Mouse (Mus musculus) yolk sac, embryonic 10.5 days (tissue): ENCODE measurements around the gene Wdr90.
"Not testable (repeated sequence)": the region's sequence is repeated elsewhere in the genome, so short reads cannot be mapped to it uniquely, and the experiment has no call there.

Experiments used
- DNase-seq: peaks from one replicate; pipeline ENCODE4 v3.0.0-alpha.2; 2017; ENCODE audit warnings: low spot score

The Wdr90 gene

GRCm38 (mm10) chr17:25830200-25830753 lies 31.0 kb downstream of the Wdr90 start:
- DNase-seq: no peak

DNA sequence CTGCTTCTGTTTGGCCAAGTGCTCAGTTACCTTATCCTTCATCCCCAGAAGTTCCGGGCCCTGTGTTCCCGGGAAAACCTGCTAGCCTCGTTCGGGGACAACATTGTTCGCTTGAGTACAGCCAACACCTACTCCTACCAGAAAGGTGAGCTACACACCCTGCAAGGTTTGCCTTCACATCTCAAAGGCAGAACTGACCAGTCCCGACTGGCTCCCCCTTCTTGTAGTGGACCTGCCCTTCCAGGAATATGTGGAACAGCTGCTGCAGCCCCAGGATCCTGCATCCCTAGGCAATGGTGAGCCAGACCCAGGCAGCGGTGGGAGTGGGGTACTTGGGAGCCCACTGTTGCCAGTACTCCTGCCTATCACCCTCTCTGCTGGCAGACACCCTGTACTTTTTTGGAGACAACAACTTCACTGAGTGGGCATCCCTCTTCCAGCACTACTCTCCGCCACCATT lies 31.7 kb downstream of the Wdr90 start:
- no peak for DNase-seq

GRCm38 (mm10) chr17:25828712-25829557 lies 32.4 kb downstream of the Wdr90 start, which contains the start of gene Jmjd8:
TSS of gene Jmjd8 (plus strand) at chr17:25828867.
- peak; percentile 90 for DNase-seq

DNA sequence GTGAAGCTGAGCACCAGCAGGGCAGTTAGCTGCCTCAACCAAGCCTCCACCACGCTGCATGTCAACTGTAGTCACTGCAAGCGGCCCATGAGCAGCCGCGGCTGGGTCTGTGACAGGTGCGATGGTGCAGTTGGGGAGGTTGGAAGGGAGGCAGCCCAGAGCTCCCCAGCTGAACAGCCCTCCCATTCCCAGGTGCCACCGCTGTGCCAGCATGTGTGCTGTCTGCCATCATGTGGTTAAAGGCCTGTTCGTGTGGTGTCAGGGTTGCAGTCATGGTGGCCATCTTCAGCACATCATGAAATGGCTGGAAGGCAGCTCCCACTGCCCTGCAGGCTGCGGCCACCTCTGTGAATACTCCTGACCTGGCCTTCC lies 33.1 kb downstream of the Wdr90 start:
- no peak for DNase-seq

GRCm38 (mm10) chr17:25827546-25828222 lies 33.6 kb downstream of the Wdr90 start:
- no peak for DNase-seq

GRCm38 (mm10) chr17:25827011-25827410 lies 34.3 kb downstream of the Wdr90 start:
- no peak for DNase-seq

DNA sequence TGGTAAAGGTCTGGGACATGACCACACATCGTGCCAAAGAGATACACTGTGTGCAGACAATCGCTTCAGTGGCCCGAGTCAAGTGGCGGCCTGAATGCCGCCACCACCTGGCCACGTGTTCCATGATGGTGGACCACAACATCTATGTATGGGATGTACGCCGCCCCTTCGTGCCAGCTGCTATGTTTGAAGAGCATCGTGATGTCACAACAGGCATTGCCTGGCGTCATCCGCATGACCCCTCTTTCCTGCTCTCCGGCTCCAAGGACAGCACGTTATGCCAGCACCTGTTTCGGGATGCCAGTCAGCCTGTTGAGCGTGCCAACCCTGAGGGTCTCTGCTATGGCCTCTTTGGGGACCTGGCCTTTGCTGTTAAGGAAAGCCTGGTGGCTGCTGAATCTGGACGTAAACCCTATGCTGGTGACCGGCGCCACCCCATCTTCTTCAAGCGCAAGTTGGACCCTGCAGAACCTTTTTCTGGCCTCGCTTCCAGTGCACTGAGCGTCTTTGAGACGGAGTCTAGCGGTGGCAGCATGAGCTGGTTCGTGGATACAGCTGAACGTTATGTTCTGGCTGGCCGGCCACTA lies 35.2 kb downstream of the Wdr90 start:
- no peak for DNase-seq

GRCm38 (mm10) chr17:25825311-25825710 lies 36.0 kb downstream of the Wdr90 start:
- no peak for DNase-seq

GRCm38 (mm10) chr17:25824362-25825142 lies 36.7 kb downstream of the Wdr90 start:
- no peak for DNase-seq

GRCm38 (mm10) chr17:25823452-25823851 lies 37.8 kb downstream of the Wdr90 start, which contains the start of gene Wdr24:
TSS of gene Wdr24 (plus strand) at chr17:25823627.
- DNase-seq: peak; percentile 82

GRCm38 (mm10) chr17:25818851-25819780 lies 42.2 kb downstream of the Wdr90 start:
- peak; percentile 26 for DNase-seq

DNA sequence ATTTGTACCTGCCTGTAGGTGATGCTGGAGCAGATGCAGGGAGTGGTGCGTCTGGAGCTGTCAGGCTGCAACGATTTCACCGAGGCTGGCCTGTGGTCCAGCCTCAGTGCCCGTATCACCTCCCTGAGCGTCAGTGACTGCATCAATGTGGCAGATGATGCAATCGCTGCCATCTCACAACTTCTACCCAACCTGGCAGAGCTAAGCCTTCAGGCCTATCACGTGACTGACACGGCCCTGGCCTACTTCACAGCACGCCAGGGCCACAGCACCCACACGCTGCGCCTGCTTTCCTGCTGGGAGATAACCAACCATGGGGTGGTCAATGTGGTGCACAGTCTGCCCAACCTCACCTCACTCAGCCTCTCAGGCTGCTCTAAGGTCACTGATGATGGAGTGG lies 43.6 kb downstream of the Wdr90 start:
- DNase-seq: no peak

DNA sequence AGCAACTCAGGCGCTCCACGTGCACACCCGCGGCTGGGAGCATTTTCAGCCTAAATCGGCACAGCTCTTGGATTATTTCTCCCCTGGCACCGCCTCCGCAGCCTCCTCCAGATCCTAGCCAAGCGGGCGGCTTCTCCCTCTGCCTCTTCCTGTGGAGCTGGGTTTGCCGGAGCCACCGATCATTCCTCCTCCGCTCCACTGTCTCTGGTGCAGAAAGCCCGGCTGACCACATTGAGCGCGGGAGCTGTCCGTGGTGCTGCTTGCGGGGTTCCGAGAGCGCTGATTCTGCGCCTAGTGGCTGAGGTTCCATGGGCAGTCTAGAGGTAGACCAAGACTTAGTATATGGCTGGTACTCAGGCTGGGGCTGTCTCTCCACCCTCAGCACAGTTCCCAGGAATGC lies 47.8 kb downstream of the Wdr90 start:
- peak; percentile 81 for DNase-seq

DNA sequence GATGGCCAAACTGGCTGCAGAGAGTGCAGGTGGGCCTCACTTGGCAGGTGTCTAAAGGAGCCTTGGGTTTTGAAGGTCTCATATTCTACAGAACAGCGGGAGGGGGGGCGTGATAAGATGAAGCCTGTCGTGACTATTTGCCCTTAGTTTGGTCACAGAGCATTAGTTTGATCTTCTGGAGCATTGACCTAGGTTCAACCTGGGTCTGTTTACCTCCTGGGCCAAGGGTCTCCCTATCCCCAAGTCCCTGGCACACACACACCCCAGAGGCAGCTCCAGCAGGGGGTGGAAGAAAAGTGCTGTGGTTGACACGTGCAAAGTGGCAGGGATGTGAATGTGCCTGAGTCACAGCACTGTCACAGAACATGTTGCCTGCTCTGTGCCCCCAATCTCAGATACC lies 50.4 kb downstream of the Wdr90 start:
- no peak for DNase-seq

- no peak for DNase-seq
Measured at GRCm38 (mm10) chr17:25809606-25810340, 51.5 kb downstream of the Wdr90 start.

- peak; percentile 62 for DNase-seq
Measured at GRCm38 (mm10) chr17:25808789-25809605, 52.3 kb downstream of the Wdr90 start, which contains the start of gene Fbxl16. TSS of gene Fbxl16 (plus strand) at chr17:25809085.

DNA sequence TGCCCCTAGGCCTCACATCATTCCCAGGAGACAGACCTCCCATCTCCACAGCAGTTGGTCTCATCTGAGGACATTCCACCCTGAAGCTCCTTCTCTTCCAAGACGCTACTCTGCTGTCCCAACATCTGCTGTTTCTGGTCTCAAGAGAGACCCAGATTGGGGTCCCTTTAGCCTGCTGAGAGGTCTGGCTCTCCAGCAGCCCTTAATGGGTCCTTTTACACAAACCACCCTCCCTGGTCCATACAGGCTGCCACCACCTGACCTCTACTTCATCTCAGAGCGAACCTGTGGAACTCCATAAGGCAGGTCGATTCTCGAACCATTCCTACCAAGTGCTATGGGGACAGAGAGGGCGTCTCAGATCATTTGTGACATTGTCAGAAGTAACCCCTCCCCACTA lies 53.3 kb downstream of the Wdr90 start:
- no peak for DNase-seq

DNA sequence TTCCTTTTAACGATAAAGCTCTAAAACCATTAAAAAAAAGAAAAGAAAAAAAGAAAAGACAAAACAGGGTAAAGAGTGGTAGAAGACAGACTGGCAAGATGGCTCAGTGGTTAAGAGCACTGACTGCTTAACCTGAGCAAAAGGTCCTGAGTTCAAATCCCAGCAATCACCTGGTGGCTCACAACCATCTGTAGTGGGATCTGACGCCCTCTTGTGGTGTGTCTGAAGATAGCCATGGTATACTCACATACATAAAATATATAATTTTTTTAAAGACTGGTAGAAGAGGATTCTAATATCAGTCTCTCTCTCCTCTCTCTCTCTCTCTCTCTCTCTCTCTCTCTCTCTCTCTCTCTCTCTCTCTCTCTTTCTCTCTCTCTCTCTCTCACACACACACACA lies 53.8 kb downstream of the Wdr90 start:
- DNase-seq: not testable (repeated sequence)

DNA sequence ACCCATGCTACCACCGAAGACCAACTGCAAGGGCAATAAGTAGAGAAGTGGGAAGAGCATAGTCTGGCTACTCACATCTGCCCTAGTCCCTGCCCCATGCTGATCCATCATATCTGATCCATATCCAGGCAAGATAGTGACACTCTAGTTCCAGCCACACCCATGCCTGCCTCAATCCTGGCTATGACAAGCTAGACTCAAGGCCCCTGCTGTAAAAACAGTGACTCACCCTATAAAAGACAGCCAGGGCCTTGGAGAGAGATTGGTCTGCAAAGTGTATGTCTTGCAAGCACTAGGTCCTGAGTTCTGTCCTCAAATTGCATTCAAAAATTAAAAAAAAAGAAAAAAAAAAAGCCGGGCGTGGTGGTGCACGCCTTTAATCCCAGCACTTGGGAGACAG lies 54.8 kb downstream of the Wdr90 start:
- no peak for DNase-seq
